Mouse (Mus musculus) kidney, postnatal 0 days (tissue): ENCODE results near the gene Tbc1d10a. TPM values are rescaled to one million over a fixed set of nuclear protein-coding genes. Genes with fewer than 3 reads are reported as not detected.

Source experiments
- ATAC-seq: fragments of 200-750 bp; cut with Nextera tagmentation; replicated peaks from 2 replicates; pipeline ENCODE4 v1.8.0; 2017; ENCODE audit warnings: low read depth, moderate number of reproducible peaks, moderate TSS enrichment, moderate library complexity; ENCODE audit not compliant: low FRiP score
- DNase-seq: peaks from one replicate; pipeline ENCODE4 v3.0.0-alpha.2; 2016; ENCODE audit warnings: low spot score
- H3K27ac ChIP-seq: fragments of 300-500 bp; sonication (generic); 2 replicates; pipeline ENCODE4 v1.5.1; 2014; ENCODE audit warnings: mild to moderate bottlenecking
- H3K27me3 ChIP-seq: fragments of 300-500 bp; sonication (generic); 2 replicates; pipeline ENCODE4 v1.6.1; 2014; ENCODE audit warnings: low read length, mixed read lengths; ENCODE audit not compliant: insufficient read depth
- H3K36me3 ChIP-seq: fragments of 300-500 bp; sonication (generic); 2 replicates; pipeline ENCODE4 v1.6.1; 2014; ENCODE audit warnings: low read length, mixed read lengths; ENCODE audit not compliant: insufficient read depth
- H3K4me1 ChIP-seq: fragments of 300-500 bp; sonication (generic); replicated peaks from 2 replicates; pipeline ENCODE4 v1.6.1; 2014; ENCODE audit warnings: antibody characterized with exemption, low read length, mixed read lengths; ENCODE audit not compliant: insufficient read depth
- H3K4me2 ChIP-seq: fragments of 300-500 bp; sonication (generic); 2 replicates; pipeline ENCODE4 v1.6.1; 2014; ENCODE audit warnings: mild to moderate bottlenecking, low read length, moderate library complexity, mixed read lengths
- H3K4me3 ChIP-seq: fragments of 300-500 bp; sonication (generic); replicated peaks from 2 replicates; pipeline ENCODE4 v1.5.1; 2014; ENCODE audit warnings: low read depth, low read length
- H3K9ac ChIP-seq: fragments of 300-500 bp; sonication (generic); 2 replicates; pipeline ENCODE4 v1.6.1; 2014; ENCODE audit warnings: low read depth, low read length
- H3K9me3 ChIP-seq: fragments of 300-500 bp; sonication (generic); replicated peaks from 2 replicates; pipeline ENCODE4 v1.6.1; 2016; ENCODE audit warnings: low read length, inconsistent platforms, mixed read lengths
- CTCF ChIP-seq: IDR thresholded peaks from 2 replicates; pipeline ENCODE4 v1.5.1; 2016; ENCODE audit warnings: antibody characterized with exemption, low read depth, mild to moderate bottlenecking, moderate library complexity
- WGBS: fragments of 180-500 bp; shearing (Covaris S2); extraction: QIAGEN DNeasy Blood & Tissue Kit; methylation state at CpG from one replicate; pipeline ENCODE4 v1.1.7; 2014; 5-methylcytosine and 5-hydroxymethylcytosine counted together
- polyA plus RNA-seq: library from polyadenylated mRNA; unstranded; fragments of >200 nt; fragmentation: Nextera tagmentation; extraction: Ambion mirVana; gene quantifications from 2 replicates; pipeline ENCODE4 v1.2.1, GENCODE M21; 2015

Gene Tbc1d10a
- polyA plus RNA-seq, 1 experiment from 2014 or later, result 40.6 TPM

DNA sequence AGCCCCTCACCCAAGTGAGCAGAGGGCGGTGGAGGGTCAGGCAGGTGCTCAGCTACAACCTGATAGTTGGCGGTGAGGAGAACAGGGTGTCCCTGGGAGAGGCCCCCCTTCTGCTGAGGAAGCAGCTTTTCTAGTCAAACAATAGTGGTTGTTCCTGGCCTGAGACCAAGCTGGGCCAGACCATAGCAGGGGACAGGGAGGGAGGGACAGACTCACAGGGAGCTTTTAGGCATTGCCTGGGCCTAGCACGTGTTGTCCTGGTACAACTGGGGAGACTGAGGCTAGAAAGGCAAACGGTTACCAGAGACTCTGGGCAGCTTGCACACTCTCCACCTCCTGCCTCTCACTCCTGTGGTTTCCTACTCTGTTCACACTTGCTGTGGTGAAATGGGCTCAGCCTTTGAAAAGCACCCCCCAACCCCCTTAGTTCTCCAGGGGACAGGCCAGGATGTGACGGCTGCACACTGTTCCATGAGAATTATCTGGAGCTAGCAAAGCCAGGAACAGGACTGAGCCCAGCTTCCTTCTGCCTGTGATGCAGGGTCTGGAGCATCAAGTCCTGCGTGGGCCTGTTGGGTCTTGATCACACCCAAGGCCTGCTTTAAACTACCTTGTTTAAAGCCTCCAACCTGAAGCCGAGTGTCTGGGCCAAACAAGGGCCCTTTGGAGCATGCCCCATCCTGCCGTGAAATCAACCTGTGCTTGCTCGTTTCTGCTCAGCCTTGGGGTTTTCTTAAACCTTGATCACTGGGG lies 29.8 kb downstream of the Tbc1d10a start:
- no peak overlapping the region for H3K4me2 ChIP-seq
- no peak overlapping the region for H3K9ac ChIP-seq
- no peaks in the 10 kb centered on the region for H3K27me3 ChIP-seq
- no peaks in the 10 kb centered on the region; the same call in 1 of the 2 replicates for H3K4me1 ChIP-seq
- no peak overlapping the region for H3K4me3 ChIP-seq
- peak overlapping the region; percentile 70 for H3K27ac ChIP-seq
- peaks cover 32% of the 10 kb centered on the region for H3K36me3 ChIP-seq
- 77% methylated on average over 9 of the region's 9 CpGs for WGBS
- DNase-seq (peak; percentile 45), ATAC-seq (0 out of 2 replicates have a peak, but pooled peaks have one; percentile 11)
- no peak for TF ChIP-seq CTCF
- H3K9me3 ChIP-seq, result no peaks in the 10 kb centered on the region

DNA sequence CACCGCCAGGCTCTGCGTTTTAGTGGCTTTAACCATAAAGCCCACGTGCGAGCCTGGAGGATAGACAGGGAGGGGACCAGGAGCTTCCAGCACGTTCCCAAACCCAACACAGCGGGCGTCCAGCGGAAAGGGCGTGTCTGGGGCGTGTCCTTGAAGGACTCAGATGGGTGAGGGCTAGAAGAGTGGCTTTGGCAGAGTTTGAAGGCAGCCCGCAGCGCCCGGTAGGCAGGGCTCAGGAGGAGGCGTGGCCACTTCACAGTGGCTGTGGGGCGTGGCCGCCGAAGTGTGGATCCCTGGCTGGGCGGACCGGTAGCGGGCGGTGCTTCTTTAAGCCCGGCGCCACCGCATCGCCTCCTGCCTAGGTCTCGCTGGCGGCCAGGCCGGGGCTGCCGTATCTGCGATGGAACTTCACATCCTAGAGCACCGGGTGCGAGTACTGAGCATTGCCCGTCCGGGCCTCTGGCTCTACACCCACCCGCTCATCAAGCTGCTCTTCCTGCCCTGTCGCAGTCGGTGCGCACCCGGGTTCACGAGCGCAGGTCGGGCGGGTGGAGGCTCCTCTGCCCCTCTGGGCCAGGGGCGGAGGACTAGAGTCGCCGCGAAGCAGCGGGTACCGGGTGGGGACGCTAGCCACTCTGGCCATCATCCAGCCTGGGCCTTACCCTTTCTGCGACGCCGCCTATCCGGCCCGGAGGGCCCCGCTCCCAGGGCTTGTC lies 31.5 kb downstream of the Tbc1d10a start, which contains the start of gene Castor1:
TSS of gene Castor1 (plus strand) at position 312 of the 716 bp plus-strand sequence.
- 1% methylated on average over 56 of the region's 56 CpGs for WGBS
- no peak for TF ChIP-seq CTCF
- ATAC-seq, result peak; percentile 87

DNA sequence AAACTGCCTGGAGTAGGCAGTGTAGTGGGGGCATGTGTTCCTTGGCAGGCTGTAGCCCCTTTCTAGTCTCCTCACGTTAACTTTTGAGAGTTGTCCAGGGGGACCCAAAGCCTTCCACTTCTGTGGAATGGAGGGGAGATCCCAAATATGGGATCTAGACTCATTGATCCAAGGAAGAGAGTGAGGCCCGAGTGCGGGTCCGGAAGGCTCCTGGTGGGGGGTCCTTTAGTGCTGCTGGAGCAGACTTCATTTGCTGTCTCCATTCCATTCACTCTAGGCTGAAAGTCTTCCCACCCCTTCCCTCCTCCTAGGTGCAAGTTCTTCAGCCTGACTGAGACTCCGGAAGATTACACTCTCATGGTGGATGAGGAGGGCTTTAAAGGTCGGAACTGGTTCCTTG lies 32.0 kb downstream of the Tbc1d10a start:
- no peaks in the 10 kb centered on the region for H3K27me3 ChIP-seq
- TF ChIP-seq CTCF, result no peak
- no peaks in the 10 kb centered on the region for H3K9me3 ChIP-seq
- no peak overlapping the region for H3K27ac ChIP-seq
- peak overlapping the region; percentile 74 for H3K4me2 ChIP-seq
- DNase-seq (no peak), ATAC-seq (no peak)
- 11% methylated on average over 6 of the region's 6 CpGs for WGBS
- H3K36me3 ChIP-seq, result peaks cover 15% of the 10 kb centered on the region
- peak overlapping the region; percentile 37 for H3K4me3 ChIP-seq
- peak overlapping the region; percentile 46 for H3K9ac ChIP-seq
- no peaks in the 10 kb centered on the region; the same call in 1 of the 2 replicates for H3K4me1 ChIP-seq

More for the DNA sequence above, 31.5 kb downstream of the Tbc1d10a start, which contains the start of gene Castor1:
- Histone ChIP-seq H3K27ac (peak within 1 kb of the TSS; percentile 70), H3K4me2 (peak within 1 kb of the TSS; percentile 74), H3K9ac (peak within 1 kb of the TSS; percentile 46), H3K4me3 (peak within 1 kb of the TSS; percentile 37), H3K27me3 (no peaks in the 10 kb centered on the region), H3K9me3 (no peaks in the 10 kb centered on the region), H3K36me3 (peaks cover 21% of the 10 kb centered on the region), H3K4me1 (no peaks in the 10 kb centered on the region; the same call in 1 of the 2 replicates)
- DNase-seq, result peak; percentile 94

DNA sequence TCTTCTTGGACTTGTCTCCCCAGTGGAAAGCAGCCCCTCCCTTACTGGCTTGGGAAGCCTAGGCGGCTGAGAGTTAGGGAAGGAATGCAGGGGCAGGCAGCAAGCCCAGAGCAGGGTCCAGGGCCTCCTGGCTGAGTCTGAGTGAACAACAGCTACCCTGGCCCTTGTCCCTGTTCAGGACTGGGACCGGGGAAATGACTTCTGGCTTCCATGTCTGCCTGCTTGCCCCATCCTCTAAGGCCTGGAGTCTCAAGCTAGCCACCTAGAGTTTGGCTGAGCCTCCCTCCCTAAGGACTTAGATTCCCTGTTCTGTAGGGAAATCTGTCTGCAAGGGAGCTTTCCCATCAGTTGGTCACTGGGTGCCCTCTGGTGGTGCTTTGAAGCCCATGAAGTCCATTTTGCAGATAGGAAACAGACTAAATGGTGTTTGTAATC lies 32.7 kb downstream of the Tbc1d10a start:
- Histone ChIP-seq H3K9me3 (no peaks in the 10 kb centered on the region), H3K27me3 (no peaks in the 10 kb centered on the region), H3K4me1 (no peaks in the 10 kb centered on the region; the same call in 1 of the 2 replicates), H3K27ac (no peak overlapping the region), H3K36me3 (peaks cover 8% of the 10 kb centered on the region; the same call in 1 of the 2 replicates), H3K4me2 (peak overlapping the region; percentile 74; the same call in 1 of the 2 replicates), H3K4me3 (no peak overlapping the region), H3K9ac (no peak overlapping the region)
- peak; percentile 87 for DNase-seq
- ATAC-seq, result no peak
- peak; percentile 88 for TF ChIP-seq CTCF
- 7% methylated on average over 2 of the region's 2 CpGs for WGBS

DNA sequence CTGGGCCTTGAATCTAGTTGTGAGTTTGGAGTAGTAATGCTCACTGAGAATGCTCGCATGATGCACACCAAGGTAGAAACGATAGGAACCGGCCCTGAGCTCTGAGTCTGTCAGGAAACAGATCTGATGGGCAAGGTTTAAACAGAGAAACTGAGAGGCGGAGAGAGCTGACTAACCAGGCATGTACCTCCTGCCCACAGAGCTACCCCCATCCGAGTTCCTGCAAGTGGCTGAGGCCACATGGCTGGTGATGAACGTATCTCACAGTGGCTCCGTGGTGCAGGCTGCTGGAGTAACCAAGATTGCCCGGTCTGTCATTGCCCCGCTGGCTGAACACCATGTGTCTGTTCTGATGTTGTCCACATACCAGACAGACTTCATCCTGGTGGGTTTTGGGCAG lies 33.3 kb downstream of the Tbc1d10a start:
- no peaks in the 10 kb centered on the region; the same call in 1 of the 2 replicates for H3K4me1 ChIP-seq
- ATAC-seq (no peak), DNase-seq (no peak)
- no peak overlapping the region for H3K4me3 ChIP-seq
- TF ChIP-seq CTCF, result no peak
- 62% methylated on average over 9 of the region's 9 CpGs for WGBS
- no peaks in the 10 kb centered on the region for H3K9me3 ChIP-seq
- H3K27ac ChIP-seq, result no peak overlapping the region
- H3K9ac ChIP-seq, result no peak overlapping the region
- H3K36me3 ChIP-seq, result peaks cover 4% of the 10 kb centered on the region; the same call in 1 of the 2 replicates
- H3K4me2 ChIP-seq, result no peak overlapping the region
- H3K27me3 ChIP-seq, result no peaks in the 10 kb centered on the region
